Mouse (Mus musculus): ENCODE data around the gene Ubap2l. TPM values are rescaled to one million over a fixed set of nuclear protein-coding genes. Genes with fewer than 3 reads are reported as not detected.

The Ubap2l gene
- polyA plus RNA-seq, 1 experiment from 2014 or later: 75.2 TPM

DNA sequence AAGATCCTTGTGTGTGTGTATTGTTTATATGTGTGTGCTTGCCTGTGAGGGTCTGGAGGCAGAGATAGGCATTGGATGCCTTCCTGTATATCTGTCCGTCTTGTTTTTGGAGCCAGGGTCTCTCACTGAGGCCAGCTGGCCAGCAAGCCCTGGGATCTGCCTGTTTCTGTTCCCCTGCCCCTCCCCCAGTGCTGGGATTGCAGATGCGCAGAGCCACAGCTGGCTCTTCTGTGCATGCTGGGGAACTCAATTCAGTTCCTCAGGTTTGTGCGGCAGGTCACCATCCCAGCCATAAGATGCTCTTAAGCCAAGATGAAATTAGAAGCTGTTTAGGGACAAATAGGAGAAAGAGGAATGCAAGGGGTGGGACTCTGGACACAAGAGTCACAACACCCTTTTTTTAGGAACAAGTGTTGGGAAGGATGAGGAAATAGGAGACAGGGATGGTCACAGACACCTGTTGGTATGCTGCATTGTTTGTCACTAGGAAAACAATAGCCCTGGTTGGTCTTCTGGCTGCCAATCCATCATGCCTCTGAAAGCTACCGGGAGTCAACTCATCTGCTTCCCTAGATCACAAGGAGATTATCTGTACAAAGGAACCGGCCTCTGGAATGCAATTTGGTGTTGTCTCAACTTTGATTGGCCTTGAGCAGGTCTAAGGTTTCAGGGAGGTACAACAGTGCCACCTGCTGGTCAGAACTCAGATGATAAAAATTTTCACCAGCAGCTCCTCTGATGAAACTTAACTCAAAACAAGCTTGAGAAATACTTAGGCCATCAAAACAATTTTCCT, 24.7 kb upstream of the Ubap2l start:
- DNase-seq (ENCODE audit: low spot score) (peak; percentile 82), ATAC-seq (ENCODE audit: low FRiP score, low TSS enrichment) (no peak)
- Histone ChIP-seq H3K4me3 (ENCODE audit: low read depth, low read length) (no peak overlapping the region), H3K4me1 (replicated peaks; ENCODE audit: control insufficient read depth, insufficient read depth) (0 out of 2 replicates have a peak, but pooled peaks cover 3% of the 10 kb centered on the region), H3K27me3 (ENCODE audit: control insufficient read depth, insufficient read depth, low read length) (no peaks in the 10 kb centered on the region), H3K4me2 (replicated peaks; ENCODE audit: low read depth) (0 out of 2 replicates have a peak overlapping the region, but pooled peaks have one; percentile 17), H3K36me3 (ENCODE audit: control insufficient read depth, insufficient read depth, low read length) (no peaks in the 10 kb centered on the region), H3K27ac (replicated peaks) (no peak overlapping the region), H3K9me3 (ENCODE audit: control insufficient read depth, low read length) (no peaks in the 10 kb centered on the region), H3K9ac (ENCODE audit: low read length) (no peak overlapping the region; the same call in 1 of the 2 replicates)
- WGBS: 15% methylated on average over 5 of the region's 5 CpGs
- TF ChIP-seq CTCF (IDR thresholded peaks at IDR 0.05; ENCODE audit: low read depth) (peak; percentile 89), EP300 (optimal IDR thresholded peaks at IDR 0.05) (no peak)

DNA sequence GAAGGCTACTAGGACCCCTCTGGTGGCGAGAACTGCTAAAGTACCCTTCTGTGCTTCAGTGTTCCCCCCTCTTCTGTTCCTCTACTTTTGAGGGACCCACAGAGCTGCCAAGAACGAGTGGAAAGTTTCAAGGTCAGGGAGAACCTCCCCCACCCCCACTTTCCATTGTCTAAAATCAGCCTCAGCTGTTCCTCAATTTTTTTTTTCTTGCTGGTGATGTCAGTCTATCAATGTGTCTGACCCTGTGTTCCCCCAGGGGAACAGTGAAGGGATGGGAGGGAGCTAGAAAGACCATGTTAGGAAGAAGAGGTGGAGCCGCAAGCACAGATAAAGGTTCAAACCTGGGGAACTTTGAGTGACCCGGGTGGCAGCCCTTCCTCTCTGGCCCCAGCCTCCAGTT, 19.9 kb upstream of the Ubap2l start, which contains the start of gene Tpm3:
Gene Tpm3, plus strand, starts transcription at position 356 of the 400 bp plus-strand sequence.
- DNase-seq (ENCODE audit: low spot score) (no peak), ATAC-seq (ENCODE audit: low FRiP score, low TSS enrichment) (no peak)
- Histone ChIP-seq H3K27me3 (ENCODE audit: control insufficient read depth, insufficient read depth, low read length) (no peaks in the 10 kb centered on the region), H3K9ac (ENCODE audit: low read length) (no peak within 1 kb of the TSS), H3K4me3 (ENCODE audit: low read depth, low read length) (no peak within 1 kb of the TSS), H3K27ac (replicated peaks) (no peak within 1 kb of the TSS), H3K9me3 (ENCODE audit: control insufficient read depth, low read length) (no peaks in the 10 kb centered on the region), H3K4me2 (replicated peaks; ENCODE audit: low read depth) (no peak within 1 kb of the TSS), H3K4me1 (replicated peaks; ENCODE audit: control insufficient read depth, insufficient read depth) (no peaks in the 10 kb centered on the region), H3K36me3 (ENCODE audit: control insufficient read depth, insufficient read depth, low read length) (no peaks in the 10 kb centered on the region)
- WGBS: 57% methylated on average over 4 of the region's 4 CpGs
- no peak for TF ChIP-seq CTCF (IDR thresholded peaks at IDR 0.05; ENCODE audit: low read depth)

GRCm38 (mm10) chr3:90069688-90070087, 17.3 kb upstream of the Ubap2l start:
- Histone ChIP-seq H3K9me3 (ENCODE audit: control insufficient read depth, low read length) (no peaks in the 10 kb centered on the region), H3K9ac (ENCODE audit: low read length) (no peak overlapping the region), H3K27ac (replicated peaks) (no peak overlapping the region), H3K36me3 (ENCODE audit: control insufficient read depth, insufficient read depth, low read length) (no peaks in the 10 kb centered on the region; the same call in 1 of the 2 replicates), H3K4me3 (ENCODE audit: low read depth, low read length) (no peak overlapping the region), H3K4me1 (replicated peaks; ENCODE audit: control insufficient read depth, insufficient read depth) (no peaks in the 10 kb centered on the region), H3K4me2 (replicated peaks; ENCODE audit: low read depth) (no peak overlapping the region), H3K27me3 (ENCODE audit: control insufficient read depth, insufficient read depth, low read length) (no peaks in the 10 kb centered on the region)
- 74% methylated on average over 7 of the region's 7 CpGs for WGBS
- ATAC-seq (ENCODE audit: low FRiP score, low TSS enrichment) (no peak), DNase-seq (ENCODE audit: low spot score) (no peak)
- TF ChIP-seq EP300 (optimal IDR thresholded peaks at IDR 0.05): no peak
- TF ChIP-seq CTCF (IDR thresholded peaks at IDR 0.05; ENCODE audit: low read depth): no peak

DNA sequence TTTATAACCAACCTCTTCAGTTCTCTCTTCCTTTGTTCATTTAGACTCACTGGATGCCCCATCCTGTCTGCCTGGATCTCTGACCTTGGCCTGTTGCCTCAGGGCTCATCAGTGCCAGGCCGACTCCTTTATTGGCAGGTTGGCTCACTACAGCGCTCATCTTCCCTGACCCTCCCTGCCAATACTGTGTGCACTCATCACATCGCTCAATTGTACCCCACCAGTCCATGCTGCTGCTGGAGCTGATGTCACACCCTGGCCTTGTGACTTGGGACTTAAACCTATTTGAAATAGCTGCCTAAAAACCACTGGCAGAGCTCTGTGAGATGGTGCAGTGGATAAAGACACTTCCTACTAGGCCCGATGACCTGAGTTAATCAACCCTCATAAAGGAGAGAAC, 15.4 kb upstream of the Ubap2l start:
- ATAC-seq (ENCODE audit: low FRiP score, low TSS enrichment) (no peak), DNase-seq (ENCODE audit: low spot score) (no peak)
- H3K4me1 ChIP-seq (replicated peaks; ENCODE audit: control insufficient read depth, insufficient read depth): no peaks in the 10 kb centered on the region
- TF ChIP-seq EP300 (optimal IDR thresholded peaks at IDR 0.05): no peak
- no peak for TF ChIP-seq CTCF (IDR thresholded peaks at IDR 0.05; ENCODE audit: low read depth)
- H3K4me2 ChIP-seq (replicated peaks; ENCODE audit: low read depth): no peak overlapping the region
- H3K4me3 ChIP-seq (ENCODE audit: low read depth, low read length): no peak overlapping the region
- no peak overlapping the region for H3K9ac ChIP-seq (ENCODE audit: low read length)
- H3K27me3 ChIP-seq (ENCODE audit: control insufficient read depth, insufficient read depth, low read length): no peaks in the 10 kb centered on the region
- H3K9me3 ChIP-seq (ENCODE audit: control insufficient read depth, low read length): no peaks in the 10 kb centered on the region
- H3K27ac ChIP-seq (replicated peaks): no peak overlapping the region
- WGBS: 88% methylated on average over 4 of the region's 4 CpGs
- H3K36me3 ChIP-seq (ENCODE audit: control insufficient read depth, insufficient read depth, low read length): no peaks in the 10 kb centered on the region; the same call in 1 of the 2 replicates

- WGBS: 52% methylated on average over 3 of the region's 3 CpGs
Measured at GRCm38 (mm10) chr3:90065553-90065952, 13.1 kb upstream of the Ubap2l start.

DNA sequence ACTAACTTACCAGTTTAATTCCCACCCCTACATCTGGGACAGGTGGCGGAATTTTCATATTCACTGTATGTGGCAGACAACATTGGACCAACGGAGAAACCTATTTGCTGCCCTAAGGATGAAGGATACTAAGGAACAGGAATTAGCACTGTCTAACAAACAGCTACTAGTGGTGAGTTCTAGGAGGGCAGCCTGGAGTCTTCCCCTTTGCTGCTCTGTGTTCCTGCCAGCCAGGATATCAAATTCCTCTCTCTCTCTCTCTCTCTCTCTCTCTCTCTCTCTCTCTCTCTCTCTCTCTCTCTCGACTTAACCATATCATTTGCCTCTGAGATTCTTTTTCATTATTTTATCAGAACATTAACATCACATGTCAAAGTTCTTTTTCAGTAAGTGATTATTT, 12.0 kb upstream of the Ubap2l start:
- no peaks in the 10 kb centered on the region for H3K27me3 ChIP-seq (ENCODE audit: control insufficient read depth, insufficient read depth, low read length)
- DNase-seq (ENCODE audit: low spot score) (no peak), ATAC-seq (ENCODE audit: low FRiP score, low TSS enrichment) (0 out of 2 replicates have a peak, but pooled peaks have one; percentile 31)

More at GRCm38 (mm10) chr3:90065553-90065952, 13.1 kb upstream of the Ubap2l start:
- Histone ChIP-seq H3K4me1 (replicated peaks; ENCODE audit: control insufficient read depth, insufficient read depth) (no peaks in the 10 kb centered on the region), H3K9me3 (ENCODE audit: control insufficient read depth, low read length) (no peaks in the 10 kb centered on the region), H3K36me3 (ENCODE audit: control insufficient read depth, insufficient read depth, low read length) (no peaks in the 10 kb centered on the region; the same call in 1 of the 2 replicates), H3K27me3 (ENCODE audit: control insufficient read depth, insufficient read depth, low read length) (no peaks in the 10 kb centered on the region), H3K4me3 (ENCODE audit: low read depth, low read length) (no peak overlapping the region), H3K27ac (replicated peaks) (no peak overlapping the region), H3K9ac (ENCODE audit: low read length) (no peak overlapping the region), H3K4me2 (replicated peaks; ENCODE audit: low read depth) (no peak overlapping the region)
- TF ChIP-seq EP300 (optimal IDR thresholded peaks at IDR 0.05) (no peak), CTCF (IDR thresholded peaks at IDR 0.05; ENCODE audit: low read depth) (peak; percentile 87)
- DNase-seq (ENCODE audit: low spot score) (peak; percentile 63), ATAC-seq (ENCODE audit: low FRiP score, low TSS enrichment) (no peak)

More for the DNA sequence above, 12.0 kb upstream of the Ubap2l start:
- TF ChIP-seq CTCF (IDR thresholded peaks at IDR 0.05; ENCODE audit: low read depth): no peak
- TF ChIP-seq EP300 (optimal IDR thresholded peaks at IDR 0.05): no peak
- no peaks in the 10 kb centered on the region for H3K9me3 ChIP-seq (ENCODE audit: control insufficient read depth, low read length)
- no peaks in the 10 kb centered on the region; the same call in 1 of the 2 replicates for H3K36me3 ChIP-seq (ENCODE audit: control insufficient read depth, insufficient read depth, low read length)
- no peaks in the 10 kb centered on the region for H3K4me1 ChIP-seq (replicated peaks; ENCODE audit: control insufficient read depth, insufficient read depth)
- H3K9ac ChIP-seq (ENCODE audit: low read length): no peak overlapping the region
- H3K4me2 ChIP-seq (replicated peaks; ENCODE audit: low read depth): no peak overlapping the region
- 65% methylated on average over 3 of the region's 3 CpGs for WGBS
- H3K4me3 ChIP-seq (ENCODE audit: low read depth, low read length): no peak overlapping the region
- no peak overlapping the region for H3K27ac ChIP-seq (replicated peaks)

All from stomach, postnatal 0 days (tissue).